Mouse (Mus musculus) liver, embryonic 12.5 days (tissue): ENCODE measurements around the gene Ctsa. TPM values are rescaled to one million over a fixed set of nuclear protein-coding genes. Genes with fewer than 3 reads are reported as not detected.

ENCODE experiments used
- ATAC-seq: fragments of 200-750 bp; cut with Nextera tagmentation; 2 replicates; pipeline ENCODE4 v1.8.0; 2017; ENCODE audit warnings: moderate number of reproducible peaks, mild to moderate bottlenecking, moderate library complexity
- H3K27ac ChIP-seq: fragments of 300-500 bp; sonication (generic); 2 replicates; pipeline ENCODE4 v1.5.1; 2016; ENCODE audit warnings: mild to moderate bottlenecking
- H3K27me3 ChIP-seq: fragments of 300-500 bp; sonication (generic); replicated peaks from 2 replicates; pipeline ENCODE4 v1.6.1; 2016; ENCODE audit warnings: mild to moderate bottlenecking, moderate library complexity
- H3K36me3 ChIP-seq: fragments of 300-500 bp; sonication (generic); 2 replicates; pipeline ENCODE4 v1.6.1; 2016; ENCODE audit warnings: mild to moderate bottlenecking, moderate library complexity
- H3K4me1 ChIP-seq: fragments of 300-500 bp; sonication (generic); 2 replicates; pipeline ENCODE4 v1.6.1; 2016
- H3K4me2 ChIP-seq: fragments of 300-500 bp; sonication (generic); 2 replicates; pipeline ENCODE4 v1.6.1; 2016; ENCODE audit warnings: mild to moderate bottlenecking, moderate library complexity
- H3K4me3 ChIP-seq: fragments of 300-500 bp; sonication (generic); 2 replicates; pipeline ENCODE4 v1.5.1; 2016; ENCODE audit warnings: mild to moderate bottlenecking, moderate library complexity
- H3K9ac ChIP-seq: fragments of 300-500 bp; sonication (generic); 2 replicates; pipeline ENCODE4 v1.6.1; 2016; ENCODE audit warnings: mild to moderate bottlenecking, moderate library complexity
- H3K9me3 ChIP-seq: fragments of 300-500 bp; sonication (generic); replicated peaks from 2 replicates; pipeline ENCODE4 v1.6.1; 2016; ENCODE audit warnings: mild to moderate bottlenecking, moderate library complexity
- WGBS: fragments of 180-500 bp; shearing (Covaris S2); methylation state at CpG from one replicate; pipeline ENCODE4 v1.1.7; 2016; ENCODE audit not compliant: insufficient replicate concordance; 5-methylcytosine and 5-hydroxymethylcytosine counted together
- polyA plus RNA-seq: library from polyadenylated mRNA; unstranded; fragments of >200 nt; fragmentation: Nextera tagmentation; extraction: Ambion mirVana; gene quantifications from 2 replicates; pipeline ENCODE4 v1.2.1, GENCODE M21; 2016

Ctsa gene
- polyA plus RNA-seq, 1 experiment from 2014 or later: 66.7 TPM

GRCm38 (mm10) chr2:164806614-164807013 is 26.1 kb upstream of the Ctsa start:
- WGBS: 66% methylated on average over 7 of the region's 7 CpGs
- Histone ChIP-seq H3K4me3 (no peak overlapping the region; the same call in 1 of the 2 replicates), H3K9ac (peak overlapping the region; percentile 85; the same call in 1 of the 2 replicates), H3K9me3 (no peaks in the 10 kb centered on the region), H3K36me3 (peaks cover 36% of the 10 kb centered on the region), H3K4me1 (peaks cover 42% of the 10 kb centered on the region), H3K27me3 (no peaks in the 10 kb centered on the region), H3K27ac (0 out of 2 replicates have a peak overlapping the region, but pooled peaks have one; percentile 39), H3K4me2 (peak overlapping the region; percentile 92)
- ATAC-seq: no peak

- H3K27me3 ChIP-seq: no peaks in the 10 kb centered on the region
- peaks cover 35% of the 10 kb centered on the region for H3K4me1 ChIP-seq
- H3K4me2 ChIP-seq: no peak overlapping the region
- no peak for ATAC-seq
- H3K4me3 ChIP-seq: no peak overlapping the region
- H3K36me3 ChIP-seq: peaks cover 38% of the 10 kb centered on the region
- H3K9me3 ChIP-seq: no peaks in the 10 kb centered on the region
- H3K27ac ChIP-seq: no peak overlapping the region
- whole genome bisulfite sequencing: 68% methylated on average over 2 of the region's 2 CpGs
- H3K9ac ChIP-seq: 0 out of 2 replicates have a peak overlapping the region, but pooled peaks have one; percentile 18
Observed at GRCm38 (mm10) chr2:164813557-164813956, 19.1 kb upstream of the Ctsa start.

GRCm38 (mm10) chr2:164815348-164815747 is 17.3 kb upstream of the Ctsa start:
- Histone ChIP-seq H3K4me3 (no peak overlapping the region), H3K27me3 (no peaks in the 10 kb centered on the region), H3K4me2 (peak overlapping the region; percentile 32), H3K4me1 (peaks cover 35% of the 10 kb centered on the region), H3K27ac (peak overlapping the region; percentile 62), H3K9ac (no peak overlapping the region), H3K36me3 (peaks cover 28% of the 10 kb centered on the region), H3K9me3 (no peaks in the 10 kb centered on the region)
- 59% methylated on average over 5 of the region's 5 CpGs for WGBS
- ATAC-seq: peak; percentile 45; the same call in 1 of the 2 replicates

GRCm38 (mm10) chr2:164815821-164816220 is 16.9 kb upstream of the Ctsa start:
- Histone ChIP-seq H3K9ac (0 out of 2 replicates have a peak overlapping the region, but pooled peaks have one; percentile 17), H3K27ac (peak overlapping the region; percentile 62), H3K36me3 (peaks cover 30% of the 10 kb centered on the region), H3K4me3 (no peak overlapping the region), H3K9me3 (no peaks in the 10 kb centered on the region), H3K27me3 (no peaks in the 10 kb centered on the region), H3K4me2 (peak overlapping the region; percentile 32), H3K4me1 (peaks cover 35% of the 10 kb centered on the region)
- WGBS: 52% methylated on average over 8 of the region's 8 CpGs
- peak; percentile 80 for ATAC-seq

- Histone ChIP-seq H3K27me3 (no peaks in the 10 kb centered on the region), H3K27ac (0 out of 2 replicates have a peak overlapping the region, but pooled peaks have one; percentile 9)
- 74% methylated on average over 6 of the region's 6 CpGs for WGBS
Observed at GRCm38 (mm10) chr2:164817206-164817605, 15.5 kb upstream of the Ctsa start.

GRCm38 (mm10) chr2:164817703-164818102 is 15.0 kb upstream of the Ctsa start:
- Histone ChIP-seq H3K27me3 (no peaks in the 10 kb centered on the region), H3K4me3 (no peak overlapping the region), H3K4me1 (peaks cover 44% of the 10 kb centered on the region), H3K9ac (no peak overlapping the region), H3K27ac (0 out of 2 replicates have a peak overlapping the region, but pooled peaks have one; percentile 9), H3K36me3 (peaks cover 31% of the 10 kb centered on the region), H3K4me2 (no peak overlapping the region), H3K9me3 (no peaks in the 10 kb centered on the region)
- no peak for ATAC-seq
- 62% methylated on average over 5 of the region's 5 CpGs for WGBS

More at GRCm38 (mm10) chr2:164817206-164817605, 15.5 kb upstream of the Ctsa start:
- Histone ChIP-seq H3K4me1 (peaks cover 39% of the 10 kb centered on the region), H3K9me3 (no peaks in the 10 kb centered on the region), H3K4me2 (no peak overlapping the region), H3K4me3 (no peak overlapping the region), H3K9ac (no peak overlapping the region), H3K36me3 (peaks cover 36% of the 10 kb centered on the region)
- no peak for ATAC-seq

- peaks cover 35% of the 10 kb centered on the region for H3K36me3 ChIP-seq
- no peaks in the 10 kb centered on the region for H3K27me3 ChIP-seq
- no peak overlapping the region for H3K9ac ChIP-seq
- 85% methylated on average over 6 of the region's 6 CpGs for WGBS
- H3K27ac ChIP-seq: no peak overlapping the region
- peaks cover 40% of the 10 kb centered on the region for H3K4me1 ChIP-seq
- H3K4me3 ChIP-seq: no peak overlapping the region
- no peak overlapping the region for H3K4me2 ChIP-seq
- ATAC-seq: no peak
- H3K9me3 ChIP-seq: no peaks in the 10 kb centered on the region
Observed at GRCm38 (mm10) chr2:164821060-164821459, 11.6 kb upstream of the Ctsa start.

- Histone ChIP-seq H3K4me3 (peak within 1 kb of the TSS; percentile 76), H3K9ac (peak within 1 kb of the TSS; percentile 83), H3K4me1 (peaks cover 38% of the 10 kb centered on the region), H3K27ac (peak within 1 kb of the TSS; percentile 79), H3K36me3 (peaks cover 51% of the 10 kb centered on the region), H3K4me2 (peak within 1 kb of the TSS; percentile 84), H3K9me3 (no peaks in the 10 kb centered on the region), H3K27me3 (no peaks in the 10 kb centered on the region)
- ATAC-seq: peak; percentile 99
- 3% methylated on average over 32 of the region's 32 CpGs for WGBS
Observed at GRCm38 (mm10) chr2:164822636-164823165, 10.0 kb upstream of the Ctsa start, which contains the start of gene Zswim1. Gene Zswim1 (plus strand): TSS chr2:164822686.

- Histone ChIP-seq H3K4me2 (peak overlapping the region; percentile 84), H3K36me3 (peaks cover 56% of the 10 kb centered on the region), H3K9ac (peak overlapping the region; percentile 83), H3K4me3 (peak overlapping the region; percentile 76), H3K27ac (peak overlapping the region; percentile 79), H3K27me3 (no peaks in the 10 kb centered on the region), H3K4me1 (peaks cover 36% of the 10 kb centered on the region), H3K9me3 (no peaks in the 10 kb centered on the region)
- peak; percentile 56 for ATAC-seq
- WGBS: under 1% methylated on average over 10 of the region's 10 CpGs
Observed at GRCm38 (mm10) chr2:164823181-164823585, 9.5 kb upstream of the Ctsa start.

GRCm38 (mm10) chr2:164823969-164824368 is 8.7 kb upstream of the Ctsa start:
- Histone ChIP-seq H3K4me3 (peak overlapping the region; percentile 76), H3K27ac (no peak overlapping the region), H3K9me3 (no peaks in the 10 kb centered on the region), H3K9ac (peak overlapping the region; percentile 83; the same call in 1 of the 2 replicates), H3K27me3 (no peaks in the 10 kb centered on the region), H3K36me3 (peaks cover 57% of the 10 kb centered on the region), H3K4me2 (peak overlapping the region; percentile 84), H3K4me1 (peaks cover 35% of the 10 kb centered on the region)
- WGBS: 82% methylated on average over 4 of the region's 4 CpGs
- ATAC-seq: no peak

GRCm38 (mm10) chr2:164825521-164825920 is 7.2 kb upstream of the Ctsa start:
- Histone ChIP-seq H3K27ac (no peak overlapping the region), H3K36me3 (peaks cover 49% of the 10 kb centered on the region), H3K9me3 (no peaks in the 10 kb centered on the region), H3K4me3 (no peak overlapping the region), H3K27me3 (no peaks in the 10 kb centered on the region), H3K4me2 (no peak overlapping the region), H3K9ac (no peak overlapping the region), H3K4me1 (peaks cover 35% of the 10 kb centered on the region)
- no peak for ATAC-seq
- WGBS: 94% methylated on average over 17 of the region's 17 CpGs

GRCm38 (mm10) chr2:164827146-164827850 is 5.4 kb upstream of the Ctsa start:
- H3K4me2 ChIP-seq: 0 out of 2 replicates have a peak overlapping the region, but pooled peaks have one; percentile 7
- H3K4me1 ChIP-seq: peaks cover 31% of the 10 kb centered on the region
- H3K27me3 ChIP-seq: no peaks in the 10 kb centered on the region
- peaks cover 36% of the 10 kb centered on the region for H3K36me3 ChIP-seq
- 68% methylated on average over 16 of the region's 16 CpGs for WGBS
- no peak overlapping the region for H3K9ac ChIP-seq
- no peak overlapping the region for H3K4me3 ChIP-seq
- ATAC-seq: no peak
- H3K27ac ChIP-seq: peak overlapping the region; percentile 15; the same call in 1 of the 2 replicates
- H3K9me3 ChIP-seq: no peaks in the 10 kb centered on the region
